In genomic region chr8:106403246-106403933, GRCm38 (mm10) we compare ENCODE assay signal across 8 mouse cellular contexts. TPM values are rescaled to one million over a fixed set of nuclear protein-coding genes. Genes with fewer than 3 reads are reported as not detected.
DNase-seq lines count a peak whose midpoint lies in the region; ATAC-seq lines count a peak whose summit lies in the region.

No protein-coding gene starts in this region.

- no peak overlapping the region for H3K9ac ChIP-seq in neural tube, embryonic 13.5 days
- H3K9ac ChIP-seq in neural tube, embryonic 15.5 days (replicated peaks), result no peak overlapping the region
- H3K9ac ChIP-seq in forebrain, embryonic 13.5 days, result no peak overlapping the region
- H3K9ac ChIP-seq in hindbrain, embryonic 14.5 days, result no peak overlapping the region
- no peak overlapping the region for H3K9ac ChIP-seq in stomach, embryonic 16.5 days (ENCODE audit: low read length)

- DNase-seq in c-Kit-positive CD71-positive TER-119-negative erythroid progenitor cells, embryonic 14.5 days (ENCODE audit: low read depth), result peak; percentile 31
- DNase-seq in hindbrain, embryonic 14.5 days (ENCODE audit: low spot score), result peak; percentile 64
- DNase-seq in layer of hippocampus, postnatal 25 days (ENCODE audit: extremely low spot score in 1 of 2, low spot score in 1 of 2), result peak; percentile 51 to 70
- DNase-seq in lung, postnatal 14 days, result peak; percentile 64

- peak; percentile 60; the same call in 1 of the 2 replicates for ATAC-seq in neural tube, embryonic 13.5 days (ENCODE audit: low read depth)
- no peak for ATAC-seq in neural tube, embryonic 15.5 days (ENCODE audit: low FRiP score)
- 0 out of 2 replicates have a peak, but pooled peaks have one; percentile 43 for ATAC-seq in forebrain, embryonic 13.5 days
- ATAC-seq in hindbrain, embryonic 14.5 days (ENCODE audit: low FRiP score), result no peak
- ATAC-seq in stomach, embryonic 16.5 days (ENCODE audit: insufficient read depth, low FRiP score), result peak; percentile 35; the same call in 1 of the 2 replicates

- no peaks in the 10 kb centered on the region for H3K27me3 ChIP-seq in neural tube, embryonic 13.5 days
- H3K27me3 ChIP-seq in neural tube, embryonic 15.5 days (replicated peaks), result no peaks in the 10 kb centered on the region
- no peaks in the 10 kb centered on the region for H3K27me3 ChIP-seq in forebrain, embryonic 13.5 days
- no peaks in the 10 kb centered on the region for H3K27me3 ChIP-seq in hindbrain, embryonic 14.5 days (ENCODE audit: control insufficient read depth, insufficient read depth, low read length)
- no peaks in the 10 kb centered on the region for H3K27me3 ChIP-seq in stomach, embryonic 16.5 days (ENCODE audit: control insufficient read depth, insufficient read depth, low read length)

- H3K4me3 ChIP-seq in neural tube, embryonic 13.5 days, result no peak overlapping the region
- H3K4me3 ChIP-seq in neural tube, embryonic 15.5 days (replicated peaks), result no peak overlapping the region
- H3K4me3 ChIP-seq in forebrain, embryonic 13.5 days, result no peak overlapping the region
- H3K4me3 ChIP-seq in hindbrain, embryonic 14.5 days (replicated peaks; ENCODE audit: low read length), result no peak overlapping the region
- no peak overlapping the region for H3K4me3 ChIP-seq in stomach, embryonic 16.5 days (replicated peaks; ENCODE audit: low read length)

- H3K4me2 ChIP-seq in neural tube, embryonic 13.5 days, result no peak overlapping the region
- no peak overlapping the region for H3K4me2 ChIP-seq in neural tube, embryonic 15.5 days
- H3K4me2 ChIP-seq in forebrain, embryonic 13.5 days, result no peak overlapping the region
- no peak overlapping the region for H3K4me2 ChIP-seq in hindbrain, embryonic 14.5 days (replicated peaks)
- H3K4me2 ChIP-seq in stomach, embryonic 16.5 days (ENCODE audit: low read depth, low read length), result no peak overlapping the region

- no peak overlapping the region for H3K27ac ChIP-seq in neural tube, embryonic 13.5 days (replicated peaks)
- H3K27ac ChIP-seq in neural tube, embryonic 15.5 days (replicated peaks), result no peak overlapping the region
- H3K27ac ChIP-seq in forebrain, embryonic 13.5 days, result no peak overlapping the region
- no peak overlapping the region for H3K27ac ChIP-seq in hindbrain, embryonic 14.5 days
- no peak overlapping the region for H3K27ac ChIP-seq in stomach, embryonic 16.5 days (ENCODE audit: low read length)

- peaks cover 32% of the 10 kb centered on the region for H3K4me1 ChIP-seq in neural tube, embryonic 13.5 days (replicated peaks)
- peaks cover 30% of the 10 kb centered on the region for H3K4me1 ChIP-seq in neural tube, embryonic 15.5 days
- peaks cover 14% of the 10 kb centered on the region; the same call in 1 of the 2 replicates for H3K4me1 ChIP-seq in forebrain, embryonic 13.5 days
- H3K4me1 ChIP-seq in hindbrain, embryonic 14.5 days (replicated peaks; ENCODE audit: control insufficient read depth, insufficient read depth, low read length), result peaks cover 7% of the 10 kb centered on the region; the same call in 1 of the 2 replicates
- H3K4me1 ChIP-seq in stomach, embryonic 16.5 days (ENCODE audit: control insufficient read depth, insufficient read depth, low read length), result peaks cover 20% of the 10 kb centered on the region

- H3K9me3 ChIP-seq in neural tube, embryonic 13.5 days, result no peaks in the 10 kb centered on the region
- H3K9me3 ChIP-seq in neural tube, embryonic 15.5 days (replicated peaks), result no peaks in the 10 kb centered on the region
- no peaks in the 10 kb centered on the region for H3K9me3 ChIP-seq in forebrain, embryonic 13.5 days (replicated peaks)
- H3K9me3 ChIP-seq in hindbrain, embryonic 14.5 days (ENCODE audit: control insufficient read depth, low read length), result no peaks in the 10 kb centered on the region
- no peaks in the 10 kb centered on the region for H3K9me3 ChIP-seq in stomach, embryonic 16.5 days (replicated peaks; ENCODE audit: control insufficient read depth, low read length)

- H3K36me3 ChIP-seq in neural tube, embryonic 13.5 days, result no peaks in the 10 kb centered on the region
- no peaks in the 10 kb centered on the region for H3K36me3 ChIP-seq in neural tube, embryonic 15.5 days
- no peaks in the 10 kb centered on the region for H3K36me3 ChIP-seq in forebrain, embryonic 13.5 days (ENCODE audit: poor library complexity, severe bottlenecking)
- no peaks in the 10 kb centered on the region for H3K36me3 ChIP-seq in hindbrain, embryonic 14.5 days (replicated peaks; ENCODE audit: control insufficient read depth, insufficient read depth)
- H3K36me3 ChIP-seq in stomach, embryonic 16.5 days (ENCODE audit: control insufficient read depth, insufficient read depth, low read length), result no peaks in the 10 kb centered on the region

- WGBS in neural tube, embryonic 13.5 days, result 43% methylated on average over 12 of the region's 12 CpGs
- 38% methylated on average over 12 of the region's 12 CpGs for WGBS in neural tube, embryonic 15.5 days
- WGBS in forebrain, embryonic 13.5 days, result 44% methylated on average over 12 of the region's 12 CpGs
- 42% methylated on average over 12 of the region's 12 CpGs for WGBS in hindbrain, embryonic 14.5 days
- WGBS in stomach, embryonic 16.5 days, result 31% methylated on average over 12 of the region's 12 CpGs

RNA-seq across cellular contexts. Expression of gene Zfp90, which starts 11.7 kb away (rescaled TPM):
- polyA plus RNA-seq in neural tube, embryonic 13.5 days (2015; fragmentation: Nextera tagmentation; extraction: Ambion mirVana), result 36.7 and 37.3 TPM in 2 replicates
- 34.2 and 39.3 TPM in 2 replicates for polyA plus RNA-seq in neural tube, embryonic 15.5 days (2015; fragmentation: Nextera tagmentation; extraction: Ambion mirVana)
- polyA plus RNA-seq in forebrain, embryonic 13.5 days (2015; fragmentation: Nextera tagmentation; extraction: Ambion mirVana), result 41.4 and 46.0 TPM in 2 replicates
- 40.3 and 41.7 TPM in 2 replicates for polyA plus RNA-seq in hindbrain, embryonic 14.5 days (2014; fragmentation: Nextera tagmentation; extraction: Ambion mirVana)
- total RNA-seq in layer of hippocampus, postnatal 25 days (2021), result 10 to 100 TPM; 10.9 to 13.3 TPM
- 15.3 and 18.1 TPM in 2 replicates for polyA plus RNA-seq in stomach, embryonic 16.5 days (2015; fragmentation: Nextera tagmentation; extraction: Ambion mirVana)

Comparison
In these comparisons a context has a peak if more than half of its experiments do, and no peak if none do; other contexts are left out.
1. ATAC-seq: peak in neural tube, embryonic 13.5 days (single experiment), forebrain, embryonic 13.5 days (single experiment) and stomach, embryonic 16.5 days (single experiment); none in neural tube, embryonic 15.5 days (single experiment) and hindbrain, embryonic 14.5 days (single experiment).
2. Peak in every context shown above with its lines, with median percentiles within 50 percentile points of each other: DNase-seq.